Mouse (Mus musculus) midbrain, embryonic 11.5 days (tissue): ENCODE measurements at regions not wholly inside any gene's neighbourhood (a gene's known extent, or its start where the extent isn't known, plus 50 kb on each side); places are given as distances from the start of the nearest gene placed in this dataset.
A peak's percentile ranks its signal among the peaks of the same experiment; 100 is the strongest.

ENCODE experiments used
- ATAC-seq: fragments of 200-750 bp; cut with Nextera tagmentation; 2 replicates; pipeline ENCODE4 v1.8.0; 2017; ENCODE audit warnings: moderate TSS enrichment, moderate library complexity; ENCODE audit not compliant: low FRiP score
- DNase-seq: peaks from one replicate; pipeline ENCODE4 v3.0.0; 2015; ENCODE audit warnings: low spot score; ENCODE audit errors: missing footprints
- H3K27ac ChIP-seq: fragments of 300-500 bp; sonication (generic); 2 replicates; pipeline ENCODE4 v1.5.1; 2014; ENCODE audit warnings: low read depth, low read length
- H3K27me3 ChIP-seq: fragments of 300-500 bp; sonication (generic); 2 replicates; pipeline ENCODE4 v1.6.1; 2014; ENCODE audit warnings: mild to moderate bottlenecking, low read length, moderate library complexity, mixed read lengths; ENCODE audit not compliant: control insufficient read depth, insufficient read depth
- H3K36me3 ChIP-seq: fragments of 300-500 bp; sonication (generic); 2 replicates; pipeline ENCODE4 v1.6.1; 2014; ENCODE audit warnings: mild to moderate bottlenecking, low read length, moderate library complexity, mixed read lengths; ENCODE audit not compliant: control insufficient read depth, insufficient read depth
- H3K4me1 ChIP-seq: fragments of 300-500 bp; sonication (generic); 2 replicates; pipeline ENCODE4 v1.6.1; 2014; ENCODE audit warnings: low read length; ENCODE audit not compliant: control insufficient read depth, insufficient read depth
- H3K4me2 ChIP-seq: fragments of 300-500 bp; sonication (generic); 2 replicates; pipeline ENCODE4 v1.6.1; 2014; ENCODE audit warnings: mild to moderate bottlenecking, moderate library complexity
- H3K4me3 ChIP-seq: fragments of 300-500 bp; sonication (generic); 2 replicates; pipeline ENCODE4 v1.5.1; 2014; ENCODE audit warnings: low read depth, low read length
- H3K9ac ChIP-seq: fragments of 300-500 bp; sonication (generic); 2 replicates; pipeline ENCODE4 v1.6.1; 2014; ENCODE audit warnings: low read length
- H3K9me3 ChIP-seq: fragments of 300-500 bp; sonication (generic); 2 replicates; pipeline ENCODE4 v1.6.1; 2016; ENCODE audit warnings: low read length; ENCODE audit not compliant: control insufficient read depth
- WGBS: fragments of 180-500 bp; shearing (Covaris S2); extraction: QIAGEN DNeasy Blood & Tissue Kit; methylation state at CpG from one replicate; pipeline ENCODE4 v1.1.7; 2014; 5-methylcytosine and 5-hydroxymethylcytosine counted together

DNA sequence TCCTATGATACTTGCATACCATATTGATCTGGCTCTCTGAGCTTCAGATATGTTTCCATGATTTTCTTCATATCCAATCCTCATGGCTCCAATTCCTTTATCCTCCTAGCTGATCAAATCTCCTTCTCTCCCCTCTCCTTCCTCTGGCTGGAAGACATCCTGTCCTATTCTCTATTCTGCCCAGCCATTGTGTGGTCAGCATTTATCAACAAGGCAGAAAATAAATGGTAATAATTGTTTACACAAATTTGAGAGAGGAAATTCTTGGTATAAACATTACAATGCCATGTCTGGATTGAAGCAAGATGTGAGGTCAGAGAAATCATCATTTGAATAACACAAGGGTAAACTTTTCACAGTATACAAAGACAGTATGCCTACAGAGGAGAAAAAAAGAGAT lies 158.2 kb downstream of the Naf1 start:
- Histone ChIP-seq H3K36me3 (no peaks in the 10 kb centered on the region), H3K4me1 (no peaks in the 10 kb centered on the region), H3K27ac (no peak overlapping the region), H3K4me3 (no peak overlapping the region), H3K9ac (no peak overlapping the region), H3K9me3 (no peaks in the 10 kb centered on the region), H3K27me3 (no peaks in the 10 kb centered on the region), H3K4me2 (no peak overlapping the region)
- ATAC-seq, result no peak
- no peak for DNase-seq

DNA sequence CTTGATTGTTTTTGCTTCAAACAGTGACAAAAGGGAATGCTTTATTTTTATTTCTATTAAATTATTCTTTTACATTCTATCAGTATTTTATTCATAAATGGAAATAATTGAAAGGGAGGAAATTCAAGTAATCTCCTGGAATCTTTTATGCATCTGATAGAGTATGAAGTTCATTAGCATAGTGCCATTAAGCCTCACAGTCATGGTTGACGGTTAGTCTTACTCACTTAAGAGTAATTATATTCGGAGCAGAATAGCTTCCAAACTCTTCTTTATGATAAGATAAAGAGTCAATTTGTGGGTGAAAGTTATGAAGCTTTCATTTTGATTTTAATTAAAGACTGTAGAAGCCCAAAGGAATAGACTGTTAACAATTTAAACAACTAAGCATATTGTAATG lies 172.8 kb downstream of the Naf1 start:
- no peak overlapping the region for H3K4me2 ChIP-seq
- no peak overlapping the region for H3K9ac ChIP-seq
- no peak overlapping the region for H3K27ac ChIP-seq
- no peaks in the 10 kb centered on the region for H3K9me3 ChIP-seq
- no peaks in the 10 kb centered on the region for H3K4me1 ChIP-seq
- WGBS, result 79% methylated on average over 2 of the region's 2 CpGs
- ATAC-seq (no peak), DNase-seq (no peak)
- H3K36me3 ChIP-seq, result no peaks in the 10 kb centered on the region
- H3K27me3 ChIP-seq, result no peaks in the 10 kb centered on the region
- H3K4me3 ChIP-seq, result no peak overlapping the region

DNA sequence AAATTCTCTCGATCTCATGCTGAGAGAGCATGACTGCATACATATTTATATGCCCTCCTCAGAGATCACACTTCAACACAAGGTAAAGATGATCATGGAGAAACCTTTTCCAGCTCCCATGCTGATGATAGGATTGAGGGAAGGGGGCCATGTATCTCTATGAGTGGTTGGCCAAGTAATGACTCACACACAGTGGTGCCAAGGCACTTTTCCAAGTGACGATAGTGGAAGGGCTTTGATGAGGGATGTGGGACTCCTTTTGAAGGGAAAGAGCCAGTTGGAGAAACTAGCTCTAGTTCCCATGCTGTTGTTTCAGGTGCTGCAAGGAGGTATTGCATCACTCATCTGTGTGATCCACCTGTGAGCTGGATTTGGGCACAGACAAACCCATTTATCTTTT lies 201.5 kb downstream of the Naf1 start:
- WGBS, result 86% methylated on average over 2 of the region's 2 CpGs
- ATAC-seq (no peak), DNase-seq (no peak)
- H3K27ac ChIP-seq, result no peak overlapping the region
- H3K36me3 ChIP-seq, result no peaks in the 10 kb centered on the region
- H3K9me3 ChIP-seq, result no peaks in the 10 kb centered on the region
- H3K4me3 ChIP-seq, result no peak overlapping the region
- H3K9ac ChIP-seq, result no peak overlapping the region
- H3K27me3 ChIP-seq, result no peaks in the 10 kb centered on the region
- H3K4me1 ChIP-seq, result no peaks in the 10 kb centered on the region
- H3K4me2 ChIP-seq, result no peak overlapping the region

DNA sequence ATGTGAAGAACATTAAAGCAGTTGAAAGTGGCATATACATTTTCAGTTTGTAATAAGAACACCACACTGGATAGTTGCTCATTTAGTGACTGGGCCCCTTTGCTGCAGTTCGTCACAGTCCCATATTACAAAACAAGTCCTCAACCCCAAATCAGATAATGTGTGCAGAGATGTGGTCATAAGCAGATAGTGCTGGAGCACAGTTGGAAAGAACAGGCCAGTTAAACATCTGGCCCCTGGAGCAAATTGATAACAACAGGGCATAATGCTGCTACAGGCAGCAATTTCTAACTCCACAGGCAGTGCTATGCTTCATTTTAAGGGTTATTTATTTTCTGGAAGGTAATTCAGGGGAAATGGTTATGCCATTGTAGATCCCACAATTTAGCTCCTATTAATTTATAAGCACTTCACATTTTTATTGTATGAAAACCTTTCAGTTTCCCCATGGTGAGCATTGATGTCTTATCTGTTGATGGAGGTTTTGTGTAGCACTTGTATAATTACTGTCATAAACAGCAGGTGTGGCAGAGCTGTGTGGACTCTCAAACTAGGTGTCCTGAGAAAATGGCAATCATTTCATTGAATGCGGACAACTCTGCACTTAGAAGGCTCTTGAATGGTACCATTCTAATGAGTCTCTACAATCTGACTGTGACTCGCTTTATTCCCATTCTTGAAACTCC lies 208.2 kb downstream of the Naf1 start:
- DNase-seq (no peak), ATAC-seq (no peak)
- Histone ChIP-seq H3K9me3 (no peaks in the 10 kb centered on the region), H3K4me1 (no peaks in the 10 kb centered on the region), H3K4me2 (no peak overlapping the region), H3K36me3 (no peaks in the 10 kb centered on the region), H3K27ac (no peak overlapping the region), H3K27me3 (no peaks in the 10 kb centered on the region), H3K9ac (no peak overlapping the region), H3K4me3 (no peak overlapping the region)
- 88% methylated on average over 3 of the region's 3 CpGs for WGBS

DNA sequence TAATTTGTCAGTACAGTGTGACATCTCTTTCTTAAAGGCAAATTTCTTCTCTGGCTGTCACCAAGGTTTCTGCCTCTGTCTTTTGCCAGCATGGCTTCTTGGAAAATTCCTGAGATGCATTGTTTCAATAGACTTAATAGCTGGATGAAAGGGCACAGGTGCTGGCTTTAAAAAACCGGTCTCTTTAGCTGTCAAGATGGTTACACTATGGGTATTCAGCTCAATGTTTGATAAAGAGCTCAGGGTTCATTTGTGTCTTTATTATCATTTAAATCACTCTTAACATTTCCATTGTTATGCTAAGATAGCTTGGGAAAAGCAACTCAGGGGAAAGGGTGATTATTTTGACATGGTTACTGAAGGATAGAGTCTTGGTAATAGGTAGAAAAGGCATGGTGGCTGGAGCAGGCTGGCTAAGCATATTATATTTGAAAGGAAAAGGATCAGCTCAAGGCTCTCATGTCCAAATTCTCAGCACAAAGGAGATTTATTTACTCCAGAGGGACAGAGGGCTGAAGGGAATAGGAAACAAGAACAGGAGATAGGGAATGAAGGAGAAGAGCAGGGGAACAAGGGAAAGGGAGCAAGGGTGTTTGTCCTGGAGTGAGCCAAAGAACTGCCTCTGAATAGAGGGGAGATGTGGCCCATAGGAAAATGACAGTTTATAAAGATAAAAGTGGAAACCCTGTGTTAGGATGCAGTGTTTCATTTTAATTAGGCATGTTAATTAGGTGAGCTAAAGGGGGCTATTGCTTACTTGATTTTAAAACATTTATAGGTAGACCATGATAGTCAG lies 226.4 kb downstream of the Naf1 start:
- WGBS, result 12% methylated on average over 1 of the region's 1 CpGs
- Histone ChIP-seq H3K4me1 (no peaks in the 10 kb centered on the region; the same call in 1 of the 2 replicates), H3K27ac (no peak overlapping the region), H3K27me3 (no peaks in the 10 kb centered on the region), H3K4me3 (no peak overlapping the region), H3K9me3 (no peaks in the 10 kb centered on the region), H3K9ac (no peak overlapping the region), H3K4me2 (no peak overlapping the region), H3K36me3 (no peaks in the 10 kb centered on the region)
- DNase-seq, result peak; percentile 87
- ATAC-seq, result peak; percentile 81
